Mouse (Mus musculus): ENCODE measurements around the gene Mmp2. TPM values are rescaled to one million over a fixed set of nuclear protein-coding genes. Genes with fewer than 3 reads are reported as not detected.

Mmp2 gene
- polyA plus RNA-seq (2014; fragmentation: Illumina TruSeq; extraction: RNeasy Lipid Tissue Mini Kit (QIAGEN cat#74804); ENCODE audit: low read depth, low replicate concordance): 30.7 TPM

DNA sequence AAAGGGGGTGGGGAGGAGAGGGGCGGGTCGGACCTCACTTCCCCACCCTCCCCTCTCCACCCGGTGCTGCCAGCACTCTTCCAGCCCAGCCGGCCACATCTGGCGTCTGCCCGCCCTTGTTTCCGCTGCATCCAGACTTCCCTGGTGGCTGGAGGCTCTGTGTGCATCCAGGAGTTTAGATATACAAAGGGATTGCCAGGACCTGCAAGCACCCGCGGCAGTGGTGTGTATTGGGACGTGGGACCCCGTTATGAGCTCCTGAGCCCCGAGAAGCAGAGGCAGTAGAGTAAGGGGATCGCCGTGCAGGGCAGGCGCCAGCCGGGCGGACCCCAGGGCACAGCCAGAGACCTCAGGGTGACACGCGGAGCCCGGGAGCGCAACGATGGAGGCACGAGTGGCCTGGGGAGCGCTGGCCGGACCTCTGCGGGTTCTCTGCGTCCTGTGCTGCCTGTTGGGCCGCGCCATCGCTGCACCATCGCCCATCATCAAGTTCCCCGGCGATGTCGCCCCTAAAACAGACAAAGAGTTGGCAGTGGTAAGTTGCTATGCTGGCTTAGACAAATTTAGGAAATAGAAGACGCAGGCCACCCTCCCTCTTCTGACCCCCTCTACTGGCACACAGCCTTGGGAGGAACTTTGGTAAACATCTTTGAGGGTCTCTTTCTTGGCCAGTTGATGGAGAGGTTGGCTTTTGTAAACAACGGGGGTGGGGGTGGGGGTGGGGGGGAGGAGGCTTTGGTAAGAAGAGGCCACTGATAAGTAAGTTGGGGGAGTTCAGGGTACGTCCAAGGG, at the start of gene Mmp2:
Gene Mmp2, plus strand, starts transcription at position 49 of the 792 bp plus-strand sequence.

DNA sequence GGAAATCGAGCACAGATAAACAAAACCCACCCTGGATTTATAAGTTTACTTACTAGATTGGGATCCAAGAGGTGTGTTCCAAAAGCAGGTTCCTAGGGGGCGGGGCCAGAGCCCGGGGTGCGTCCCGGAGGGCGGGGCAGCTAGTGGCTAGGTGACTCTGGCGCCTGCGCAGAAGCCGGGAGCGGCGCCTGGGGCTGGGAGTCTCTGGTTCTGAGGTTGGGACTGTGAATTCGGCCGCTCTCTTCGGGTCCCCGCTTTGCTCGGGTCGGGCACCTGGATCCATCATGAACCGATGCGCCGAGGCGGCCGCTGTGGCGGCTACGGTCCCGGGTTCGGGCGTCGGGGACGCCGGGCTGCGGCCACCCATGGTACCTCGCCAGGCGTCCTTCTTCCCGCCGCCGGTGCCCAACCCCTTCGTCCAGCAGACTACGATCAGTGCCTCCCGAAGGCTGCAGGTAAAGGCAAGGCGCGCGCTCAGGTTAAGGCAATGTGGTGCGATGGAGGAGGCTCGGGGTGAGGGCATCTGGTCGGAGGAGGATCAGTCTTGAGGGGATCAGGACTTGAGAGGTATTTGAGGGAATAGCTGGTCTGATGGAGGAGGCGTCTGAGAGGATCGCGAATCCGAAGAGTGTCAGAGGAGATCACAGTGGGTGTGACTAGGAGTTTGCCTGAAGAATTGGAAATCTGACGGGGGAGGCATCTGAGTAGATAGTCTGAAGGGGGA, 28.2 kb downstream of the Mmp2 start, which contains the start of gene Lpcat2:
Gene Lpcat2, plus strand, starts transcription at position 169 of the 724 bp plus-strand sequence.

DNA sequence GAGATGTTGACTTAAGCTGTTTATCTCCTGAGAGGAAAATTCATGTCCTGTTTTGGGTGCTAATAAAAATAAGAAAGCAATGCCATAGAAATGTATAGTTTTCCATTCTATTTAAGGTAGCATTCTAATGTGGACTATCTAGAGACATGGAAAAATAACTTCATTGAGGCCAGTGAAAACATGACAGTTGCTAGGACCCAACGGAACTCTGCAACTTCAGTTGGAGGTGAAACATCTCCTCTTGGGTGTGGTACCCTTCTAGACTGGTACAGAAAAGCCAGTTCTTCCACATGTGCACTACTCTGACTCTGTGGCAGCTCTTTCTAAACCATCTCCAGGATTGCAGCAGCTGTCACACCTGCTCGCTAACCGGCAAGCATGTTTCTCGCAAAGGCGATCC, 74.0 kb downstream of the Mmp2 start, which contains the start of gene Capns2:
Gene Capns2, plus strand, starts transcription at position 301 of the 400 bp plus-strand sequence.

Other genes with a start within 250 kb of the Mmp2 start
- gene Irx6, start 153.0 kb upstream of the Mmp2 start, polyA plus RNA-seq (2014; fragmentation: Illumina TruSeq; extraction: RNeasy Lipid Tissue Mini Kit (QIAGEN cat#74804); ENCODE audit: low read depth, low replicate concordance): not detected
- 3.6 TPM for gene Lpcat2, start 28.0 kb downstream of the Mmp2 start, polyA plus RNA-seq (2014; fragmentation: Illumina TruSeq; extraction: RNeasy Lipid Tissue Mini Kit (QIAGEN cat#74804); ENCODE audit: low read depth, low replicate concordance)
- not detected for gene Capns2, start 74.1 kb downstream of the Mmp2 start, polyA plus RNA-seq (2014; fragmentation: Illumina TruSeq; extraction: RNeasy Lipid Tissue Mini Kit (QIAGEN cat#74804); ENCODE audit: low read depth, low replicate concordance)
- 0.73 TPM for gene Slc6a2, start 132.8 kb downstream of the Mmp2 start, polyA plus RNA-seq (2014; fragmentation: Illumina TruSeq; extraction: RNeasy Lipid Tissue Mini Kit (QIAGEN cat#74804); ENCODE audit: low read depth, low replicate concordance)
- not detected for gene Ces1a, start 220.9 kb downstream of the Mmp2 start, polyA plus RNA-seq (2014; fragmentation: Illumina TruSeq; extraction: RNeasy Lipid Tissue Mini Kit (QIAGEN cat#74804); ENCODE audit: low read depth, low replicate concordance)